Mouse (Mus musculus): ENCODE measurements around the gene Nlrx1.

The Nlrx1 gene

GRCm38 (mm10) chr9:44233802-44234478 is 34.5 kb downstream of the Nlrx1 start, which contains the start of gene Cbl:
Gene Cbl (minus strand): TSS chr9:44234049.
- peak; percentile 100 for DNase-seq

GRCm38 (mm10) chr9:44233021-44233801 is 35.2 kb downstream of the Nlrx1 start:
- peak; percentile 78 for DNase-seq

- no peak for DNase-seq
These were observed 36.8 kb downstream of the Nlrx1 start for GRCm38 (mm10) chr9:44231609-44232008.

GRCm38 (mm10) chr9:44225993-44226392 is 42.4 kb downstream of the Nlrx1 start:
- no peak for DNase-seq

- DNase-seq: no peak
These were observed 54.9 kb downstream of the Nlrx1 start for GRCm38 (mm10) chr9:44213538-44213937.

GRCm38 (mm10) chr9:44212406-44212805 is 56.0 kb downstream of the Nlrx1 start:
- no peak for DNase-seq

- DNase-seq: no peak
These were observed 59.0 kb downstream of the Nlrx1 start for GRCm38 (mm10) chr9:44209416-44209815.

GRCm38 (mm10) chr9:44207840-44208239 is 60.6 kb downstream of the Nlrx1 start:
- no peak for DNase-seq
